Mouse (Mus musculus): Measurements from ENCODE around the gene Prss22. TPM values are rescaled to one million over a fixed set of nuclear protein-coding genes. Genes with fewer than 3 reads are reported as not detected.

Prss22 gene
- polyA plus RNA-seq, 1 experiment from 2014 or later: not detected

- no peaks in the 10 kb centered on the region for H3K36me3 ChIP-seq (ENCODE audit: control insufficient read depth, insufficient read depth, low read length)
- ATAC-seq (ENCODE audit: insufficient number of reproducible peaks, insufficient read depth, low FRiP score, low read depth): no peak
- peaks cover 0 to 3% of the 10 kb centered on the region in 2 experiments; a peak in 1 of 4 replicates for H3K4me1 ChIP-seq (ENCODE audit: control insufficient read depth in 2 of 2, insufficient read depth in 2 of 2, low read length in 2 of 2)
- H3K27ac ChIP-seq (replicated peaks in 1 of 2; ENCODE audit: control insufficient read depth in 1 of 2, insufficient read depth in 1 of 2, low read depth in 2 of 2, low read length in 2 of 2): no peak within 1 kb of the TSS
- WGBS: 67% methylated on average over 10 of the region's 10 CpGs
- no peak within 1 kb of the TSS for H3K4me3 ChIP-seq (ENCODE audit: control insufficient read depth in 1 of 2, insufficient read depth in 1 of 2, low read depth in 1 of 2, low read length in 2 of 2)
- H3K9me3 ChIP-seq (ENCODE audit: control insufficient read depth, low read length): no peaks in the 10 kb centered on the region
- H3K4me2 ChIP-seq (ENCODE audit: low read length): no peak within 1 kb of the TSS
- no peaks in the 10 kb centered on the region for H3K27me3 ChIP-seq (ENCODE audit: control insufficient read depth, insufficient read depth, low read length)
- no peak within 1 kb of the TSS for H3K9ac ChIP-seq (ENCODE audit: low read length)
Observed at GRCm38 (mm10) chr17:23980297-23980909, 17.5 kb downstream of the Prss22 start, which contains the start of gene Prss30. Gene Prss30, minus strand, starts transcription at chr17:23980566.

- ATAC-seq (ENCODE audit: insufficient number of reproducible peaks, insufficient read depth, low FRiP score, low read depth): no peak
Observed at GRCm38 (mm10) chr17:23979471-23979870, 18.4 kb downstream of the Prss22 start.

GRCm38 (mm10) chr17:23976665-23977064 lies 21.2 kb downstream of the Prss22 start:
- ATAC-seq (ENCODE audit: insufficient number of reproducible peaks, insufficient read depth, low FRiP score, low read depth): no peak
- 86% methylated on average over 4 of the region's 4 CpGs for WGBS

More at GRCm38 (mm10) chr17:23979471-23979870, 18.4 kb downstream of the Prss22 start:
- H3K27ac ChIP-seq (replicated peaks in 1 of 2; ENCODE audit: control insufficient read depth in 1 of 2, insufficient read depth in 1 of 2, low read depth in 2 of 2, low read length in 2 of 2): no peak overlapping the region
- H3K27me3 ChIP-seq (ENCODE audit: control insufficient read depth, insufficient read depth, low read length): no peaks in the 10 kb centered on the region
- H3K9me3 ChIP-seq (ENCODE audit: control insufficient read depth, low read length): no peaks in the 10 kb centered on the region
- H3K4me1 ChIP-seq (ENCODE audit: control insufficient read depth in 2 of 2, insufficient read depth in 2 of 2, low read length in 2 of 2): peaks cover 0 to 3% of the 10 kb centered on the region in 2 experiments; a peak in 1 of 4 replicates
- H3K36me3 ChIP-seq (ENCODE audit: control insufficient read depth, insufficient read depth, low read length): no peaks in the 10 kb centered on the region
- no peak overlapping the region for H3K9ac ChIP-seq (ENCODE audit: low read length)
- 59% methylated on average over 3 of the region's 3 CpGs for WGBS
- no peak overlapping the region for H3K4me3 ChIP-seq (ENCODE audit: control insufficient read depth in 1 of 2, insufficient read depth in 1 of 2, low read depth in 1 of 2, low read length in 2 of 2)
- H3K4me2 ChIP-seq (ENCODE audit: low read length): no peak overlapping the region

GRCm38 (mm10) chr17:23971315-23971714 lies 26.6 kb downstream of the Prss22 start:
- no peak for ATAC-seq (ENCODE audit: insufficient number of reproducible peaks, insufficient read depth, low FRiP score, low read depth)
- no peak overlapping the region for H3K4me2 ChIP-seq (ENCODE audit: low read length)
- no peaks in the 10 kb centered on the region for H3K9me3 ChIP-seq (ENCODE audit: control insufficient read depth, low read length)
- no peak overlapping the region for H3K4me3 ChIP-seq (ENCODE audit: control insufficient read depth in 1 of 2, insufficient read depth in 1 of 2, low read depth in 1 of 2, low read length in 2 of 2)
- no peaks in the 10 kb centered on the region for H3K4me1 ChIP-seq (ENCODE audit: control insufficient read depth in 2 of 2, insufficient read depth in 2 of 2, low read length in 2 of 2)
- no peaks in the 10 kb centered on the region for H3K27me3 ChIP-seq (ENCODE audit: control insufficient read depth, insufficient read depth, low read length)
- H3K36me3 ChIP-seq (ENCODE audit: control insufficient read depth, insufficient read depth, low read length): no peaks in the 10 kb centered on the region
- H3K27ac ChIP-seq (replicated peaks in 1 of 2; ENCODE audit: control insufficient read depth in 1 of 2, insufficient read depth in 1 of 2, low read depth in 2 of 2, low read length in 2 of 2): no peak overlapping the region
- 78% methylated on average over 9 of the region's 9 CpGs for WGBS
- H3K9ac ChIP-seq (ENCODE audit: low read length): no peak overlapping the region

More at GRCm38 (mm10) chr17:23976665-23977064, 21.2 kb downstream of the Prss22 start:
- no peak overlapping the region for H3K4me2 ChIP-seq (ENCODE audit: low read length)
- H3K4me3 ChIP-seq (ENCODE audit: control insufficient read depth in 1 of 2, insufficient read depth in 1 of 2, low read depth in 1 of 2, low read length in 2 of 2): no peak overlapping the region
- H3K4me1 ChIP-seq (ENCODE audit: control insufficient read depth in 2 of 2, insufficient read depth in 2 of 2, low read length in 2 of 2): peaks cover 0 to 3% of the 10 kb centered on the region in 2 experiments; a peak in 1 of 4 replicates
- H3K9ac ChIP-seq (ENCODE audit: low read length): no peak overlapping the region
- H3K27me3 ChIP-seq (ENCODE audit: control insufficient read depth, insufficient read depth, low read length): no peaks in the 10 kb centered on the region
- H3K9me3 ChIP-seq (ENCODE audit: control insufficient read depth, low read length): no peaks in the 10 kb centered on the region
- no peak overlapping the region for H3K27ac ChIP-seq (replicated peaks in 1 of 2; ENCODE audit: control insufficient read depth in 1 of 2, insufficient read depth in 1 of 2, low read depth in 2 of 2, low read length in 2 of 2)
- H3K36me3 ChIP-seq (ENCODE audit: control insufficient read depth, insufficient read depth, low read length): no peaks in the 10 kb centered on the region

- H3K4me2 ChIP-seq (ENCODE audit: low read length): no peak overlapping the region
- no peak for ATAC-seq (ENCODE audit: insufficient number of reproducible peaks, insufficient read depth, low FRiP score, low read depth)
- no peaks in the 10 kb centered on the region for H3K4me1 ChIP-seq (ENCODE audit: control insufficient read depth in 2 of 2, insufficient read depth in 2 of 2, low read length in 2 of 2)
- no peak overlapping the region for H3K27ac ChIP-seq (replicated peaks in 1 of 2; ENCODE audit: control insufficient read depth in 1 of 2, insufficient read depth in 1 of 2, low read depth in 2 of 2, low read length in 2 of 2)
- H3K9ac ChIP-seq (ENCODE audit: low read length): no peak overlapping the region
- H3K36me3 ChIP-seq (ENCODE audit: control insufficient read depth, insufficient read depth, low read length): no peaks in the 10 kb centered on the region
- H3K27me3 ChIP-seq (ENCODE audit: control insufficient read depth, insufficient read depth, low read length): no peaks in the 10 kb centered on the region
- H3K4me3 ChIP-seq (ENCODE audit: control insufficient read depth in 1 of 2, insufficient read depth in 1 of 2, low read depth in 1 of 2, low read length in 2 of 2): no peak overlapping the region
- WGBS: 3% methylated on average over 1 of the region's 1 CpGs
- H3K9me3 ChIP-seq (ENCODE audit: control insufficient read depth, low read length): no peaks in the 10 kb centered on the region
Observed at GRCm38 (mm10) chr17:23969231-23969630, 28.7 kb downstream of the Prss22 start.

GRCm38 (mm10) chr17:23968780-23969179 lies 29.1 kb downstream of the Prss22 start:
- WGBS: 42% methylated on average over 2 of the region's 2 CpGs
- Histone ChIP-seq H3K9ac (ENCODE audit: low read length) (no peak overlapping the region), H3K4me3 (ENCODE audit: control insufficient read depth in 1 of 2, insufficient read depth in 1 of 2, low read depth in 1 of 2, low read length in 2 of 2) (no peak overlapping the region), H3K36me3 (ENCODE audit: control insufficient read depth, insufficient read depth, low read length) (no peaks in the 10 kb centered on the region), H3K9me3 (ENCODE audit: control insufficient read depth, low read length) (no peaks in the 10 kb centered on the region), H3K27me3 (ENCODE audit: control insufficient read depth, insufficient read depth, low read length) (no peaks in the 10 kb centered on the region), H3K4me1 (ENCODE audit: control insufficient read depth in 2 of 2, insufficient read depth in 2 of 2, low read length in 2 of 2) (no peaks in the 10 kb centered on the region), H3K27ac (replicated peaks in 1 of 2; ENCODE audit: control insufficient read depth in 1 of 2, insufficient read depth in 1 of 2, low read depth in 2 of 2, low read length in 2 of 2) (no peak overlapping the region), H3K4me2 (ENCODE audit: low read length) (no peak overlapping the region)
- ATAC-seq (ENCODE audit: insufficient number of reproducible peaks, insufficient read depth, low FRiP score, low read depth): no peak

- H3K4me2 ChIP-seq (ENCODE audit: low read length): no peak overlapping the region
- no peak overlapping the region for H3K27ac ChIP-seq (replicated peaks in 1 of 2; ENCODE audit: control insufficient read depth in 1 of 2, insufficient read depth in 1 of 2, low read depth in 2 of 2, low read length in 2 of 2)
- no peak for ATAC-seq (ENCODE audit: insufficient number of reproducible peaks, insufficient read depth, low FRiP score, low read depth)
- no peak overlapping the region for H3K4me3 ChIP-seq (ENCODE audit: control insufficient read depth in 1 of 2, insufficient read depth in 1 of 2, low read depth in 1 of 2, low read length in 2 of 2)
- H3K9ac ChIP-seq (ENCODE audit: low read length): no peak overlapping the region
- H3K27me3 ChIP-seq (ENCODE audit: control insufficient read depth, insufficient read depth, low read length): no peaks in the 10 kb centered on the region
- H3K4me1 ChIP-seq (ENCODE audit: control insufficient read depth in 2 of 2, insufficient read depth in 2 of 2, low read length in 2 of 2): no peaks in the 10 kb centered on the region
- H3K36me3 ChIP-seq (ENCODE audit: control insufficient read depth, insufficient read depth, low read length): no peaks in the 10 kb centered on the region
- no peaks in the 10 kb centered on the region for H3K9me3 ChIP-seq (ENCODE audit: control insufficient read depth, low read length)
- 87% methylated on average over 10 of the region's 10 CpGs for WGBS
Observed at GRCm38 (mm10) chr17:23966658-23967401, 31.1 kb downstream of the Prss22 start.

Measured in heart, embryonic 14.5 days (tissue).